ENCODE assay signal across 14 mouse cellular contexts in the genomic region with DNA sequence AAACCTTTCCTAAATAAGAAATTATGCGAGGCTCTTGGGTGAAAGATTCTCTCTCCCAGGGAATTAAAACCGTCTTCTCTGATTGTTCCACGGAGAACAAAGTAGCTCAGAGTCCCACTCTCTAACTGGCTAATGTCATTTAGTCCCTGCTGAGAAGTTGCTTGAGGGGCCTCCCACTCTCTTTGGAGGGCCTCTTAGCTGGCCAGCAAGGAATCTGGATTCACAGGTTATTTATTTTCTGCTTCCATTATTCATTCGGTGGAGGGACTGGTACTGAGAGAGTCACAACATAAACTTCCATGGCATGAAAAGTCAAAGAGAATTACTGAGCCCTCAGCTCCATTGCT.
DNase-seq lines count a peak whose midpoint lies in the region; ATAC-seq and TF ChIP-seq lines count a peak whose summit lies in the region.
"Had no signal": no experiment of that assay in that cellular context is flagged by ENCODE, and none has a peak within 500 bp of the region (broad histone marks: within the 10 kb centered on the region; RNA-seq: fewer than 3 reads in every experiment).

No protein-coding gene starts in this region.

- no peaks in the 10 kb centered on the region for H3K36me3 ChIP-seq in intestine, embryonic 14.5 days (ENCODE audit: control insufficient read depth, insufficient read depth, low read length)
- H3K36me3 ChIP-seq in intestine, postnatal 0 days (ENCODE audit: control insufficient read depth, insufficient read depth) = no peaks in the 10 kb centered on the region
- no peaks in the 10 kb centered on the region for H3K36me3 ChIP-seq in forebrain, embryonic 13.5 days (ENCODE audit: poor library complexity, severe bottlenecking)
- no peaks in the 10 kb centered on the region for H3K36me3 ChIP-seq in intestine, embryonic 16.5 days (ENCODE audit: control insufficient read depth, insufficient read depth, low read length)
- no peaks in the 10 kb centered on the region for H3K36me3 ChIP-seq in neural tube, embryonic 15.5 days
- no peaks in the 10 kb centered on the region for H3K36me3 ChIP-seq in heart, embryonic 11.5 days (ENCODE audit: control insufficient read depth, insufficient read depth, low read length)

- peaks cover 14% of the 10 kb centered on the region for H3K4me1 ChIP-seq in intestine, embryonic 14.5 days (replicated peaks; ENCODE audit: control insufficient read depth, insufficient read depth, low read length)
- H3K4me1 ChIP-seq in intestine, postnatal 0 days (replicated peaks; ENCODE audit: control insufficient read depth, insufficient read depth, low read length) = no peaks in the 10 kb centered on the region
- peaks cover 17% of the 10 kb centered on the region for H3K4me1 ChIP-seq in forebrain, embryonic 13.5 days
- no peaks in the 10 kb centered on the region for H3K4me1 ChIP-seq in intestine, embryonic 16.5 days (ENCODE audit: control insufficient read depth, insufficient read depth, low read length)
- peaks cover 20% of the 10 kb centered on the region for H3K4me1 ChIP-seq in neural tube, embryonic 15.5 days
- peaks cover 13% of the 10 kb centered on the region for H3K4me1 ChIP-seq in heart, embryonic 11.5 days (ENCODE audit: control insufficient read depth, insufficient read depth, low read length)

- no peak for ATAC-seq in intestine, embryonic 14.5 days (replicated peaks; ENCODE audit: low FRiP score, low TSS enrichment, low read depth)
- no peak for ATAC-seq in intestine, postnatal 0 days
- ATAC-seq in forebrain, embryonic 13.5 days = peak; percentile 13; the same call in 1 of the 2 replicates
- ATAC-seq in intestine, embryonic 16.5 days = no peak
- peak; percentile 22; the same call in 1 of the 2 replicates for ATAC-seq in neural tube, embryonic 15.5 days (ENCODE audit: low FRiP score)
- ATAC-seq in heart, embryonic 11.5 days (replicated peaks; ENCODE audit: insufficient number of reproducible peaks, low FRiP score, low TSS enrichment) = no peak
- ATAC-seq: activated CD4-positive, CD25-positive, alpha-beta regulatory T cell, adult 4 months had no signal

- H3K27me3 ChIP-seq in intestine, embryonic 14.5 days (replicated peaks; ENCODE audit: control insufficient read depth, insufficient read depth, low read length) = no peaks in the 10 kb centered on the region
- H3K27me3 ChIP-seq in intestine, postnatal 0 days (replicated peaks; ENCODE audit: control insufficient read depth, insufficient read depth, low read length) = no peaks in the 10 kb centered on the region
- H3K27me3 ChIP-seq in forebrain, embryonic 13.5 days = no peaks in the 10 kb centered on the region
- H3K27me3 ChIP-seq in intestine, embryonic 16.5 days (replicated peaks; ENCODE audit: control insufficient read depth, insufficient read depth, low read length) = no peaks in the 10 kb centered on the region
- no peaks in the 10 kb centered on the region for H3K27me3 ChIP-seq in neural tube, embryonic 15.5 days (replicated peaks)
- no peaks in the 10 kb centered on the region for H3K27me3 ChIP-seq in heart, embryonic 11.5 days (ENCODE audit: control insufficient read depth, insufficient read depth, low read length)

- DNase-seq in intestine, embryonic 14.5 days (ENCODE audit: low spot score) = no peak
- no peak for DNase-seq in cerebellum, postnatal 25 days
- no peak for DNase-seq in urinary bladder, postnatal 25 days (ENCODE audit: low spot score)
- DNase-seq: gastrocnemius, postnatal 36 days; heart, postnatal 14 days; layer of hippocampus, postnatal 36 days; thymus, postnatal 14 days had no signal

- H3K9ac ChIP-seq in intestine, embryonic 14.5 days (ENCODE audit: low read length) = no peak overlapping the region
- no peak overlapping the region for H3K9ac ChIP-seq in intestine, postnatal 0 days (ENCODE audit: low read depth, low read length)
- no peak overlapping the region for H3K9ac ChIP-seq in forebrain, embryonic 13.5 days
- H3K9ac ChIP-seq in intestine, embryonic 16.5 days (ENCODE audit: low read depth, low read length) = no peak overlapping the region
- no peak overlapping the region for H3K9ac ChIP-seq in neural tube, embryonic 15.5 days (replicated peaks)
- H3K9ac ChIP-seq in heart, embryonic 11.5 days (ENCODE audit: low read depth, low read length) = no peak overlapping the region

- 19% methylated on average over 4 of the region's 4 CpGs for WGBS in intestine, embryonic 14.5 days
- 32% methylated on average over 4 of the region's 4 CpGs for WGBS in intestine, postnatal 0 days
- 2% methylated on average over 4 of the region's 4 CpGs for WGBS in forebrain, embryonic 13.5 days
- WGBS in intestine, embryonic 16.5 days = 27% methylated on average over 4 of the region's 4 CpGs
- WGBS in neural tube, embryonic 15.5 days = 9% methylated on average over 4 of the region's 4 CpGs
- 46% methylated on average over 4 of the region's 4 CpGs for WGBS in heart, embryonic 11.5 days (ENCODE audit: insufficient replicate concordance)

- peak overlapping the region; percentile 36; the same call in 1 of the 2 replicates for H3K4me2 ChIP-seq in intestine, embryonic 14.5 days (ENCODE audit: low read length)
- no peak overlapping the region for H3K4me2 ChIP-seq in intestine, postnatal 0 days (replicated peaks; ENCODE audit: low read depth)
- H3K4me2 ChIP-seq in forebrain, embryonic 13.5 days = no peak overlapping the region
- H3K4me2 ChIP-seq in intestine, embryonic 16.5 days (ENCODE audit: low read depth, low read length) = no peak overlapping the region
- 0 out of 2 replicates have a peak overlapping the region, but pooled peaks have one; percentile 26 for H3K4me2 ChIP-seq in neural tube, embryonic 15.5 days
- H3K4me2 ChIP-seq in heart, embryonic 11.5 days = no peak overlapping the region
- H3K4me2 ChIP-seq: liver, embryonic 11.5 days had no signal

- H3K27ac ChIP-seq in intestine, embryonic 14.5 days (ENCODE audit: low read depth) = peak overlapping the region; percentile 70
- H3K27ac ChIP-seq in intestine, postnatal 0 days (ENCODE audit: low read depth, low read length) = no peak overlapping the region
- peak overlapping the region; percentile 48; the same call in 1 of the 2 replicates for H3K27ac ChIP-seq in forebrain, embryonic 13.5 days
- peak overlapping the region; percentile 65; the same call in 1 of the 2 replicates for H3K27ac ChIP-seq in intestine, embryonic 16.5 days (ENCODE audit: low read length)
- H3K27ac ChIP-seq in neural tube, embryonic 15.5 days (replicated peaks) = peak overlapping the region; percentile 52
- H3K27ac ChIP-seq in heart, embryonic 11.5 days (ENCODE audit: low read depth, low read length) = no peak overlapping the region

- H3K4me3 ChIP-seq in intestine, embryonic 14.5 days (ENCODE audit: low read depth, low read length) = no peak overlapping the region
- no peak overlapping the region for H3K4me3 ChIP-seq in intestine, postnatal 0 days (ENCODE audit: low read depth, low read length)
- H3K4me3 ChIP-seq in forebrain, embryonic 13.5 days = no peak overlapping the region
- no peak overlapping the region for H3K4me3 ChIP-seq in intestine, embryonic 16.5 days (ENCODE audit: low read length)
- H3K4me3 ChIP-seq in neural tube, embryonic 15.5 days (replicated peaks) = no peak overlapping the region
- no peak overlapping the region for H3K4me3 ChIP-seq in heart, embryonic 11.5 days (ENCODE audit: low read depth, low read length)

- H3K9me3 ChIP-seq in intestine, embryonic 14.5 days (ENCODE audit: control insufficient read depth, low read length) = no peaks in the 10 kb centered on the region
- no peaks in the 10 kb centered on the region for H3K9me3 ChIP-seq in intestine, postnatal 0 days (ENCODE audit: control insufficient read depth)
- H3K9me3 ChIP-seq in forebrain, embryonic 13.5 days (replicated peaks) = no peaks in the 10 kb centered on the region
- no peaks in the 10 kb centered on the region for H3K9me3 ChIP-seq in intestine, embryonic 16.5 days (ENCODE audit: control insufficient read depth, low read length)
- H3K9me3 ChIP-seq in neural tube, embryonic 15.5 days (replicated peaks) = no peaks in the 10 kb centered on the region
- no peaks in the 10 kb centered on the region for H3K9me3 ChIP-seq in heart, embryonic 11.5 days (replicated peaks; ENCODE audit: control insufficient read depth, low read length)

- no peak for TF ChIP-seq CTCF in intestine, postnatal 0 days (IDR thresholded peaks at IDR 0.05; ENCODE audit: low read depth)

Comparison
In these comparisons a context has a peak if more than half of its experiments do, and no peak if none do; other contexts are left out.
1. H3K27ac ChIP-seq: peak in intestine, embryonic 14.5 days (single experiment), forebrain, embryonic 13.5 days (single experiment), intestine, embryonic 16.5 days (single experiment) and neural tube, embryonic 15.5 days (single experiment); none in intestine, postnatal 0 days (single experiment) and heart, embryonic 11.5 days (single experiment).
2. H3K4me2 ChIP-seq: peak in intestine, embryonic 14.5 days (single experiment) and neural tube, embryonic 15.5 days (single experiment); none in intestine, postnatal 0 days (single experiment), forebrain, embryonic 13.5 days (single experiment), intestine, embryonic 16.5 days (single experiment) and heart, embryonic 11.5 days (single experiment).
3. ATAC-seq: peak in forebrain, embryonic 13.5 days (single experiment) and neural tube, embryonic 15.5 days (single experiment); none in intestine, embryonic 14.5 days (single experiment), intestine, postnatal 0 days (single experiment), intestine, embryonic 16.5 days (single experiment) and heart, embryonic 11.5 days (single experiment).